1 mouse cellular context compared by ENCODE assay signal in the genomic region with DNA sequence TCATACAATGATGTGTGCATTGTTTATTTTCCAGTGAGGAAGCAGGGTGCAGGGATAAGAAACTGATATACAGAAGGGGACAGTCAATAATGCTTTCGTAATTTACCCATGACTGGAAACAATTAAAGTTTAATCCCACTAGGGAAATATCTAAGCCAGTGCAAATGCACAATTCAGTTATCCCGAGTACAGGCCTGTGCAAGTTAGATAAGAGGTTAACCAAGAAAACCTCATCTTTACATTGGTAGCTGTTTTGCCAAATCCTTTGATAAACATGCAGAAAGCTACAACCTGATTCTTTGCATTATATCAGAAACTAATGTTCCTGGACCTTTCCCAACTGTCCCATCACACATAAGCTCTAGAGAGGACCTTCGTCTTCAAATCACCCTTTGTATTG.
TF ChIP-seq lines count a peak whose summit lies in the region.

No protein-coding gene starts in this region.

TF ChIP-seq in MEL, 35 proteins besides CTCF, POLR2A, EP300 and RAD21 (continued from another document):
- TF ChIP-seq MAFK (IDR thresholded peaks at IDR 0.05; ENCODE audit: borderline replicate concordance, low read depth, low read length) (no peak), USF1 (IDR thresholded peaks at IDR 0.05; ENCODE audit: low read depth, low read length) (no peak), SIN3A (IDR thresholded peaks at IDR 0.05; ENCODE audit: low read length) (no peak), USF2 (IDR thresholded peaks at IDR 0.05; ENCODE audit: borderline replicate concordance in 1 of 2, insufficient read depth in 1 of 2, low read depth in 1 of 2, low read length in 2 of 2) (no peak), E2F4 (IDR thresholded peaks at IDR 0.05; ENCODE audit: borderline replicate concordance, low read depth, low read length) (no peak), ZKSCAN1 (IDR thresholded peaks at IDR 0.05; ENCODE audit: low read depth, low read length) (no peak), TCF12 (IDR thresholded peaks at IDR 0.05; ENCODE audit: low read depth, low read length) (peak; percentile 52; the same call in 1 of the 2 replicates), BHLHE40 (IDR thresholded peaks at IDR 0.05; ENCODE audit: borderline replicate concordance, low read depth, low read length) (no peak), ELF1 (IDR thresholded peaks at IDR 0.05; ENCODE audit: low read depth, low read length) (no peak), ZNF384 (IDR thresholded peaks at IDR 0.05; ENCODE audit: low read depth, low read length) (no peak), GABPA (IDR thresholded peaks at IDR 0.05; ENCODE audit: low read depth, low read length) (no peak), NRF1 (IDR thresholded peaks at IDR 0.05; ENCODE audit: insufficient read depth, low read depth, low read length, poor library complexity, severe bottlenecking) (no peak), MYC (IDR thresholded peaks at IDR 0.05; ENCODE audit: low read depth, low read length) (no peak), KAT2A (conservative IDR thresholded peaks at IDR 0.05; ENCODE audit: low read depth, low read length) (no peak), CHD2 (IDR thresholded peaks at IDR 0.05; ENCODE audit: low read length) (no peak), TAL1 (IDR thresholded peaks at IDR 0.05; ENCODE audit: low read length) (0 out of 2 replicates have a peak, but pooled peaks have one; percentile 4), GATA1 (IDR thresholded peaks at IDR 0.05; ENCODE audit: low read depth, low read length) (no peak), MEF2A (IDR thresholded peaks at IDR 0.05; ENCODE audit: extremely low read depth, insufficient replicate concordance, low read depth, low read length, poor library complexity, severe bottlenecking) (no peak), SMC3 (IDR thresholded peaks at IDR 0.05; ENCODE audit: low read depth, low read length) (no peak), RCOR1 (IDR thresholded peaks at IDR 0.05; ENCODE audit: low read depth, low read length) (peak; percentile 38; the same call in 1 of the 2 replicates)
